Mouse (Mus musculus) liver, adult (tissue): ENCODE measurements around the gene Gm42742.

Experiments
- GATA4 ChIP-seq: IDR thresholded peaks from 2 replicates; pipeline ENCODE4 v1.6.1; 2014; ENCODE audit warnings: mild to moderate bottlenecking, low read length; ENCODE audit not compliant: insufficient replicate concordance

The Gm42742 gene

DNA sequence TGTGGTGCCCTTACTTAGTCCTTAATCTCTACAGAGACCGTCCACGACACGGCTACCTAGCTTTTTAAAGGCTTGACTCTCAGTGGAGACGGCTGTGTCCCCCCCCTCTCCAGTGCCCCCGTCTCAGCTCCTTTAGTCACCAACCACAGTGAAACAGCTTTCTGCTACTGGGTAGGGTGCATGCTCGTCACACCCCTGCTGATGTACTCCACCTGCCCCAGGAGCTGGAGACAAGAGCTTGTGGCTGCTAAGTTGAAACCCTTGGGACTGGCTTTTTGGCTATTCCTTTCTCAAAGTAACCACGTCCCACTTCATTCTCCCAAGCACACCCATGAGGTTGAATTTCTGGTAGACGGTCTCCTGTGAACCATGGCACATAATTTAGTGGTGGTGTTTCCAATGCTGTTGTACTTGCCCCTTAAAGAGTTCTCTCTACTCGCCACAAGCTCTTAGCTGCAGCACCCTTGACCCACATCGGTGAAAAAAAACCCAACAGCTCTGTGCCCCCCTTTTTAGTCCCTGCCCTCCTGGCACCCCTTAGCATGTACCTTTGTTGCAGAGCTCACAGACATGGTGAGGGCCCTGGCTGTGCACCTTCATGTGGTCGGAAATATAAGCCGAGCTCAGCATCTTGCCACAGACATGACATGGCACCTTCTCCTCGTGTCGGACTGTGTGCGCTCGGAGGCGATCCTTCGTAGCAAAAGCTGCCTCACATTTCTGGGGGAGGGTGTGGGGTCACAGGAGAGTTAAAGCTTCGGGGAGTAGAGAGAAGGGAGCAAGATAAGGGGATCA is 3.2 kb upstream of the Gm42742 start:
- no peak for TF ChIP-seq GATA4

GRCm38 (mm10) chr7:127023272-127023691 is 2.4 kb upstream of the Gm42742 start:
- TF ChIP-seq GATA4: no peak

DNA sequence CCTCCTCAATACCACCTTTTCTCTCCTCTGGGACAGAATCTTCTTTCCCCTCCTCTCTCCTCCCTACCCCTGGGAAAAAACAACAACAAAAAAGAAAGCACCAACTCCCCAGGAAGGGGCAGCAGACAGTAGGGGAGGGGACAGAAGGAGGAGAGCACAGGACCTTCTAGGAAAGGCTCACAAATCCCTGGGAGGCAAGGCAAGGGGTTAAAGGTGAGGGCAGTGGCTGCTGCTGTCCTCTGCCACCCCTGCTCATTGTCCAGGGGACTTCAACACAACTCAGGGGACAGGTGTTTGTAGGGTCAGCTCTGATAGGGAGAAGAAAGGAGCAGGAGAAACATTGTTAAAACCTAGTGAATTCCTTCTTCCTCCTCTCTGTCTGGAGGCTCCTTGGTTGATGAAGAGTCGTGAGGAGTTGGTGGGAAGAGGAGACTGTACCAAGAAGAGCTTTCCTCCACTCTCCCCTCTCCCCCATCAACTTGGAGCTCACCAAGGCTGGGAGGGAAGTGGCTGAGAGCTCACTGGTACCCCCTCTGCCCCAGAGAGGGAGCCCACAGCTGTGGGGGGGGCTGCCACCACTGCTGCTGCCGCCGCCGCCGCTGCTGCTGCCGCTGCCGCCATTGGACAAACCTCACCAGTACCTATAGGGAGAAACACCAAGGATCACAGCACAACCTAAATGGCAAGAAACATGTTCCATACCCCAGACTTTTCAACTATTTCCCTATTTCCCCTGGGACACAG is 1.8 kb upstream of the Gm42742 start:
- TF ChIP-seq GATA4: no peak

GRCm38 (mm10) chr7:127021563-127022527 is 948 bp upstream of the Gm42742 start:
- no peak for TF ChIP-seq GATA4

- TF ChIP-seq GATA4: no peak
Observed at GRCm38 (mm10) chr7:127020491-127020890, 406 bp downstream of the Gm42742 start.

- TF ChIP-seq GATA4: no peak
Observed at GRCm38 (mm10) chr7:127020031-127020430, 866 bp downstream of the Gm42742 start.

DNA sequence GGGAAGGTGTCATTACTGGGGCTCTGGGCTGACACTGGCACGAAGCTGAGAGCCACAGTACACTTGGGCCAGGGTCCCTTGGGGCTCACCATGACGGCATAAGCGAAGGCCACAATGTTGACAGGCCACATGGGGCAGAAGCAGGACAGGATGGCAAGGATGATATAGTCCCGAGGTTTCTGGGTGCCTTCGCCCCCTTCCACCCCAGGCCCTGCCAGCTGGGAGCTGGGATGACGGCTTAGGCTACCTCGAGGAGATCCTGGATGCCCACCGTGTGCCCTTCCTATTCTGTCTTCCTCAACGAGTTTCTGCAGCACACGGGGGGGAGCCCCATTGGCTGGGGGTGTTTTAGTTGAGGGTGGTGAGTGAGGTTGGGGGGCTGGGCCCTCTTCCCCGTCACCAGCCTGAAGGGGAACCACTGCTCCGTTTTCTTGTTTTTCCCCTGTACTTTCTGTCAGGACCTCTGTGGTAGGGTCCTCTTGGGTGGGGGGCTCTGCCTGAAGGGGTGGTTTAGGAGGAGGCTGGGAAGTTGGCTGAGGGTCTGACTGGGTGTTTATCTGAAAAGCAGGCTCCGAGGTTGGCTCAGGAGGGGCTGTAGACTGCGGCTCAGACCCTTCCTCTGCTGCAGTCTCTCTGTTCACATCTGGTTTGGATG is 1.5 kb downstream of the Gm42742 start:
- TF ChIP-seq GATA4: no peak

DNA sequence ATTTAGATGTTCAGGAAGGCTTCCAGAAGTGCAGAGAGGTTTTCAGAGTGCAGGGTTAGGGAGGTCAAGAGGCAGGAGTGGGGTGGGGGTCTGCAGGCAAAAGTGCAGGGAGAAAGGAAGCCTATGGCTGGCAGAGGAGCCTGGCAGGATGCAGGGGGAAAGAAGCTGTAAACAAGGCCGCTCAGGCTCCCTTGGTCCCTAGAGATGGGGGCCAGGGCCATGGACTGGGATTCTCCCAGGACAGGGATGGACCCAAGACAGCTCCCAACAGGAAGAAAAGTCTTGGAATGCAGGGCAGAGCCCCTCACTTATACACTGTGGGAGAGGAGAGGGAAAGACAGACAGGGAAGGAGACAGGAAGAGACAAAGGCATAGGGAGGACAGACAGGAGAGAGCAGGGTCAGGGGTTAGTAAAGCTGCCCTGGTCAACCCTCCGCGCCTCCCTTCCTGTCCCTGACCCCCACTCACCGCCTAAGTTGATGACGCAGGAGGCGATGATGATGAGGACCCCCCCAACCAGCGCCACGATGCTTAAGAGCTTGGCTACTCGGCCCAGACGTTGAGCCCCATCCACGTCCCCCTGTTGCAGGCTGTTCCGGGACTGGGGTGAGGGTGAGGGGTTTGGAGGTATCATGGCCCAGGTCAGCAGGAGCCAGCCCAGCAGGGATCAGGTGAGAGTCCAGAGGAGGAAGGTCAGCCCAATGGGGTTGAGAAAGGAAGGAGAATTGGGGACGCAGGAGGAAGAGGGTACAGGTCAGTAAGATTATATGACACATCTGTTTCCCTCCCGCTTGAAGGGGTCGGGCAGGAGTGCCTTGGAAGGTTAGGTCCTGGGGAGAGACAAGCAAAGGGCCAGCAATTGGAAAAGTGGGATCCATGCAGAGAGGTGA is 2.2 kb downstream of the Gm42742 start:
- no peak for TF ChIP-seq GATA4

- TF ChIP-seq GATA4: no peak
Observed at GRCm38 (mm10) chr7:127017950-127018345, 2.9 kb downstream of the Gm42742 start.

GRCm38 (mm10) chr7:127016971-127017949 is 3.6 kb downstream of the Gm42742 start, which contains the start of gene Pagr1a:
Gene Pagr1a (minus strand): TSS chr7:127017352.
- TF ChIP-seq GATA4: no peak

DNA sequence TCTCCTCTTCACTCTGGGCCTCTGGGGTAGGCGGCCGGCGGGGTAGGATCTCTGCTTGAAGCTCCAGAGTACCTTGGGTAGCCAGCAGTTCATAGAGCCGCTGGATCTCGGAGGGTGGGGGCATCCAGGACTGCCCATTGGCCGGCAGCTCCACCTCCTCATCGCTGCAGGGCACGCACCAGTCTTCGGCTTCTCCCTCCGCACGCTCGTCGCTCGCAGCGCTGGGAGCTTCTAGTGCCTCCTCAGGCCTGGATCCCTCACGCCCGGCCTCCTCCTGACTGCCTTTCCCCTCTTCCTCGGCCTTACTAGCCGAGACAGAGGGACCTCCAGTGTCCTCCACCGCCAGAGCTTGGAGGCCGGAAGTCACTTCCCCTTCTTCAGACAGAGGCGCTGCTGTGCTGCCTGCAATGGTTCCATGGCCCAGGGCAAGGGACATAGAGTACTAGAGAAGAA is 4.4 kb downstream of the Gm42742 start:
- no peak for TF ChIP-seq GATA4

DNA sequence TGATC is 4.6 kb downstream of the Gm42742 start, which contains the start of gene Pagr1b:
Gene Pagr1b (minus strand): TSS at position 4 of the 5 bp plus-strand sequence.
- no peak for TF ChIP-seq GATA4

DNA sequence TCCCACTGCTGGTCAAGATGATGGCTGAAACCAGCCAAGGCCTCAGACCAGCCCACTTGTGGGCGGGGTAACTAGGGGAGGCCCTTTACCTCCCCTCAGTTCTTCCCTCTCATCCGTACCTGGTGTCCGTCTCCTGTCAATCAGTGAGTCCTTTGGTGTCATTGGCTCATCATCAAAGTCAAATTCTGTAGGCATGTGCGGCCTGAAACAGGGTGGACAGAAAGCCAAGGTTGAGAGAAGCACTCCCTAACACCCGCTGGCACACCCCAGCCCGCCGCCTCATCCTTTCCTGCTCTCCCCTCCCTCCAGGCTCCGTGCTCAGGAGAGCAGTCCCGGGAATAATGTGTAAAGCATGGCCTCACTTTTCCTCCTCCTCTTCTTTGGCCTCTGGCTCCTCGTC is 4.8 kb downstream of the Gm42742 start:
- TF ChIP-seq GATA4: no peak
